Comparison of ENCODE assay signal across 8 mouse cellular contexts in the genomic region with DNA sequence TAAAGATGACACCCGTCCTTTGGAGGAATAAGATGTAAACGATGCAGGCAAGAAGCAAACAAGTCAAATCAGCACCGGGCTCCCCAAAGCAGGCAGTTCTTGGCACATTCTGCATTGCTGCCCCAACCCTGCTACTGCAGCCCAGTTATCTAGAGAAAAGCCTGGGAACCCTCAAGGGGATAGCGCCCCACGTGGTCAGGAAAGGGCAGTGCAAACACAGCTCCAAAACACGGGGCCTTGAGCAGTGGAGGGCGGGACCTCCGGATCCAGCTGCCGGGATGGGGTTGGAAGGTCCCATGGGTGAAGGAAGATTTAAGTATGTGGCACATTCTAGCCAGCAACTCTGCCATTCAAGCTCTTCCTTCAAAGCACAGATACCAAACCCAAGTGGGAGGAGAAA.
DNase-seq lines count a peak whose midpoint lies in the region; ATAC-seq and TF ChIP-seq lines count a peak whose summit lies in the region.

No protein-coding gene starts in this region.

- H3K27ac ChIP-seq in forebrain, embryonic 11.5 days (ENCODE audit: low read depth, low read length), result no peak overlapping the region
- H3K27ac ChIP-seq in forebrain, embryonic 16.5 days (ENCODE audit: low read length), result no peak overlapping the region
- H3K27ac ChIP-seq in intestine, postnatal 0 days (ENCODE audit: low read depth, low read length), result no peak overlapping the region

- WGBS in forebrain, embryonic 11.5 days, result 34% methylated on average over 9 of the region's 9 CpGs
- WGBS in forebrain, embryonic 16.5 days, result 37% methylated on average over 9 of the region's 9 CpGs
- 36% methylated on average over 9 of the region's 9 CpGs for WGBS in intestine, postnatal 0 days

- H3K4me1 ChIP-seq in forebrain, embryonic 11.5 days (replicated peaks; ENCODE audit: control insufficient read depth, insufficient read depth, low read length), result no peaks in the 10 kb centered on the region
- H3K4me1 ChIP-seq in forebrain, embryonic 16.5 days (replicated peaks; ENCODE audit: control insufficient read depth, insufficient read depth, low read length), result no peaks in the 10 kb centered on the region
- no peaks in the 10 kb centered on the region for H3K4me1 ChIP-seq in intestine, postnatal 0 days (replicated peaks; ENCODE audit: control insufficient read depth, insufficient read depth, low read length)

- H3K36me3 ChIP-seq in forebrain, embryonic 11.5 days (ENCODE audit: control insufficient read depth, insufficient read depth, low read length), result no peaks in the 10 kb centered on the region
- no peaks in the 10 kb centered on the region for H3K36me3 ChIP-seq in forebrain, embryonic 16.5 days (ENCODE audit: control insufficient read depth, insufficient read depth)
- H3K36me3 ChIP-seq in intestine, postnatal 0 days (ENCODE audit: control insufficient read depth, insufficient read depth), result no peaks in the 10 kb centered on the region

- H3K4me2 ChIP-seq in forebrain, embryonic 11.5 days (ENCODE audit: low read depth, low read length, severe bottlenecking), result no peak overlapping the region
- H3K4me2 ChIP-seq in forebrain, embryonic 16.5 days (ENCODE audit: low read length), result no peak overlapping the region
- no peak overlapping the region for H3K4me2 ChIP-seq in intestine, postnatal 0 days (replicated peaks; ENCODE audit: low read depth)

- DNase-seq in forebrain, embryonic 11.5 days (ENCODE audit: low spot score), result peak; percentile 67
- peak; percentile 43 for DNase-seq in ovary, postnatal 36 days (ENCODE audit: low spot score)
- DNase-seq in ovary, postnatal 10 days (ENCODE audit: low spot score), result no peak
- peak; percentile 60 to 66 for DNase-seq in cerebellum, postnatal 25 days
- DNase-seq in retina, embryonic 14.5 days (ENCODE audit: low spot score), result peak; percentile 57
- DNase-seq in right cerebral cortex, adult 2 months (ENCODE audit: low spot score in 2 of 2), result no peak

- H3K27me3 ChIP-seq in forebrain, embryonic 11.5 days (ENCODE audit: control insufficient read depth, insufficient read depth, low read length), result no peaks in the 10 kb centered on the region
- H3K27me3 ChIP-seq in forebrain, embryonic 16.5 days (replicated peaks; ENCODE audit: control insufficient read depth, insufficient read depth, low read length), result no peaks in the 10 kb centered on the region
- H3K27me3 ChIP-seq in intestine, postnatal 0 days (replicated peaks; ENCODE audit: control insufficient read depth, insufficient read depth, low read length), result no peaks in the 10 kb centered on the region

- ATAC-seq in forebrain, embryonic 11.5 days (replicated peaks; ENCODE audit: low FRiP score), result no peak
- ATAC-seq in forebrain, embryonic 16.5 days, result no peak
- ATAC-seq in intestine, postnatal 0 days, result no peak

- peak; percentile 78 for TF ChIP-seq CTCF in intestine, postnatal 0 days (IDR thresholded peaks at IDR 0.05; ENCODE audit: low read depth)

- no peak overlapping the region for H3K9ac ChIP-seq in forebrain, embryonic 11.5 days (ENCODE audit: low read length)
- no peak overlapping the region for H3K9ac ChIP-seq in forebrain, embryonic 16.5 days (replicated peaks; ENCODE audit: low read depth, low read length)
- no peak overlapping the region for H3K9ac ChIP-seq in intestine, postnatal 0 days (ENCODE audit: low read depth, low read length)

- no peak overlapping the region for H3K4me3 ChIP-seq in forebrain, embryonic 11.5 days (ENCODE audit: low read depth, low read length)
- H3K4me3 ChIP-seq in forebrain, embryonic 16.5 days (replicated peaks; ENCODE audit: low read length), result no peak overlapping the region
- no peak overlapping the region for H3K4me3 ChIP-seq in intestine, postnatal 0 days (ENCODE audit: low read depth, low read length)

- no peaks in the 10 kb centered on the region for H3K9me3 ChIP-seq in forebrain, embryonic 11.5 days (ENCODE audit: control insufficient read depth, low read length)
- H3K9me3 ChIP-seq in forebrain, embryonic 16.5 days (ENCODE audit: control insufficient read depth, low read length), result no peaks in the 10 kb centered on the region
- no peaks in the 10 kb centered on the region for H3K9me3 ChIP-seq in intestine, postnatal 0 days (ENCODE audit: control insufficient read depth)

Comparison
In these comparisons a context has a peak if more than half of its experiments do, and no peak if none do; other contexts are left out.
1. DNase-seq: peak in forebrain, embryonic 11.5 days (single experiment), ovary, postnatal 36 days (single experiment), cerebellum, postnatal 25 days (2 of 2) and retina, embryonic 14.5 days (single experiment); none in ovary, postnatal 10 days (single experiment) and right cerebral cortex, adult 2 months (0 of 2).